Mouse (Mus musculus): ENCODE measurements at regions not wholly inside any gene's neighbourhood (a gene's known extent, or its start where the extent isn't known, plus 50 kb on each side); places are given as distances from the start of the nearest gene placed in this dataset.

DNA sequence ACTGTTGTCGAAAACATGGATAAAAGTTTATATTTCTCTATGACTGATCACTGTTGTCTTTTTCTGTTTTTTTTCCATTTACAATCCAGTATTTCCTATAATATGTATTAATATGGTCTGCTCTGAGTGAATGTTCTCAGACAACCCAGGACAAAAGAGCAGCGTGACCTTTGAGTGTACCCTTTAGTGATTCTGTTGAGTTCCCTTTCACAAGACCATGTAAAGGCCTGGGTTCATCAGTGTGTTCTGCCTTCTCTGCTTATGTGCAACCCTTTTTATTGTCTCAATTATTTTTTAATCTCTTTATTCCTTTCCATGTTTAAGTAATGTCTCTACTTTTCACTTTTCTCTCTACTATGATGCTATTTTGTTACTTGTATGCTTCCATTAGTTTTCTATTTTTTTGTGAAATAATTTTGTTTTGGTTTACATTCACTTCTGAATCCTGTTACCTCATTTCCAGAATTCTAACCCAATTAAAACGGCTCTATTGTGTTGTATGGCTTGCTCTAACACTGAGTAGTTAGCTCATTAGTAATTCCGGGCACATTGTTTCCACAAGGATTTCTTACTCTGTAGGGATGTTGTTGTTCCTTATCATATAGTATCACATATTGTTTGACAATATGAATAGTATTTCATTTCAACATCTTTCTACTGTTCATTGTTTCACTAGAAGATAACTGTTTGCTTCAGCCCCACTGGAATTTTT, 523.9 kb upstream of the Hsf2 start:
- TF ChIP-seq CTCF (IDR thresholded peaks at IDR 0.05; ENCODE audit: insufficient read depth, low read depth, low read length) = no peak
- no peak for TF ChIP-seq POLR2A (IDR thresholded peaks at IDR 0.05; ENCODE audit: insufficient read depth, low read depth, low read length)

Measured in olfactory bulb, adult 2 months (tissue).